Mouse (Mus musculus): Measurements from ENCODE around the gene Olfr1265. TPM values are rescaled to one million over a fixed set of nuclear protein-coding genes. Genes with fewer than 3 reads are reported as not detected.

Gene Olfr1265
- polyA plus RNA-seq (2016; fragmentation: Nextera tagmentation; extraction: Ambion mirVana) = not detected in 2 replicates

DNA sequence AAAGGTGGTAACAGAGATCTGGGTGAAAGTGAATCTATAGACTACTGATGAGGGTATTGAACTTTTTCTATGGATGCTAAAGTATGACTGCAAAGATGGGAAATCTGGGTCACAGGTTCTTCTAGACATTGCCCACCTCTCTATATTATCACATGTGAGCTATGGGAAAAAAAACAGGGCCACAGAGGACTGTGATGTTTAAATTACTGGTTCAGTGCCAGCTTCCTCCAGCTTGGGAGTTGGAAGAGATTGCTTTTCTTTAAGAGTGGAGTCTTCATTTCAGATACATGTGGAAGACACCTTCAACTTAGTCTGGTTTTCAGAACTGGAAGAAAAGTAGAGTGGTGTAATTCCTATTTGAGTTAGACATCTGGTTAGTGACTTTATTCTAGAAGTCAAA is at the start of gene Olfr1265:
Olfr1265 (plus strand) TSS at position 301 of the 400 bp plus-strand sequence.
- no peak for ATAC-seq (ENCODE audit: low FRiP score, low read depth)
- Histone ChIP-seq H3K9me3 (no peaks in the 10 kb centered on the region), H3K27me3 (no peaks in the 10 kb centered on the region), H3K4me3 (no peak within 1 kb of the TSS), H3K9ac (replicated peaks) (no peak within 1 kb of the TSS), H3K36me3 (no peaks in the 10 kb centered on the region), H3K4me1 (no peaks in the 10 kb centered on the region), H3K27ac (replicated peaks) (no peak within 1 kb of the TSS), H3K4me2 (replicated peaks) (no peak within 1 kb of the TSS)

DNA sequence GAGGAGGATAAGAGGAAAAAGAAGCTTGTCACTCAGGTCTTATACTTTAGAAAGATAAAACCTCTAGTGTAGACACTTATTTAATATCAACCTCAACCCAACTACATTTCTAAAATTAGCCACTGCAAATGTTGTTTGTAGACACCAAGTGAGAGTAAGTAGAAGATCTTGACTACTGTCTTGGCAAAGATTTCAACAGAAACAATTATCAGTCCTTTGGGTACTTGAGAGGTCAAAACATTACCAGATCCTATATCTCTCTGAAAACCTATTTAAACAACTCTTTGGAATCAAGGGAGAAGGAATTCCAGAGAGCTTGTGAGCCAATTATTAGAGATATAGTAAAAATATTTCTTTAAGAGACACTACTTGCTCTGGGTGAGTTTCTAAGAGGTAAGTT is 44.2 kb upstream of the Olfr1265 start, which contains the start of gene Olfr1261:
Olfr1261 (plus strand) TSS at position 301 of the 400 bp plus-strand sequence.
- Histone ChIP-seq H3K9me3 (no peaks in the 10 kb centered on the region), H3K36me3 (no peaks in the 10 kb centered on the region), H3K4me3 (no peak within 1 kb of the TSS), H3K4me1 (no peaks in the 10 kb centered on the region), H3K9ac (replicated peaks) (no peak within 1 kb of the TSS), H3K27me3 (no peaks in the 10 kb centered on the region), H3K4me2 (replicated peaks) (no peak within 1 kb of the TSS), H3K27ac (replicated peaks) (no peak within 1 kb of the TSS)
- no peak for ATAC-seq (ENCODE audit: low FRiP score, low read depth)

DNA sequence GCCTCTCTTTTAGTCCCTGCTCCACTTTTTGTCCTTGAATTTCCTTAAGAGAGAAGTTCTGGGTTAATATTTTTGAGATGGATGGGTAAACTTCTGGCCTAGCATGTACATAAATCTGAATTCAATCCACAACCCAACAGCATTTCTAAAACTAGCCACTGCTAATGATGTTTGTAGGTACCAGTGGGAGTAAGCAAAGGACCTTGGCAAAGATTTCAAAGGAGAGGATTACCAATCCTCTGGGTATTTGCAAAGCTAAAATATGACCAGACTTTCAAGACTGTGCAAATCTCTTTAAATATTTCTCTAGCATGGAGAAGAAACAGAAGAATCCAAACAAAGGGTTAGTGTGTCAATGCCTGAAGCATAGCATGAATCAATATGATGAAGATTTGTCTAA is 35.3 kb upstream of the Olfr1265 start, which contains the start of gene Olfr1262:
Olfr1262 (plus strand) TSS at position 301 of the 400 bp plus-strand sequence.
- no peak for ATAC-seq (ENCODE audit: low FRiP score, low read depth)
- no peak within 1 kb of the TSS for H3K4me3 ChIP-seq
- no peaks in the 10 kb centered on the region for H3K27me3 ChIP-seq
- H3K27ac ChIP-seq (replicated peaks) = no peak within 1 kb of the TSS
- H3K9me3 ChIP-seq = no peaks in the 10 kb centered on the region
- H3K9ac ChIP-seq (replicated peaks) = no peak within 1 kb of the TSS
- H3K4me2 ChIP-seq (replicated peaks) = no peak within 1 kb of the TSS
- no peaks in the 10 kb centered on the region for H3K36me3 ChIP-seq
- H3K4me1 ChIP-seq = no peaks in the 10 kb centered on the region

- no peaks in the 10 kb centered on the region for H3K36me3 ChIP-seq
Observed at GRCm38 (mm10) chr2:90011831-90012230, 23.3 kb upstream of the Olfr1265 start, which contains the start of gene Olfr1263. Gene Olfr1263 (plus strand): TSS chr2:90012131.

DNA sequence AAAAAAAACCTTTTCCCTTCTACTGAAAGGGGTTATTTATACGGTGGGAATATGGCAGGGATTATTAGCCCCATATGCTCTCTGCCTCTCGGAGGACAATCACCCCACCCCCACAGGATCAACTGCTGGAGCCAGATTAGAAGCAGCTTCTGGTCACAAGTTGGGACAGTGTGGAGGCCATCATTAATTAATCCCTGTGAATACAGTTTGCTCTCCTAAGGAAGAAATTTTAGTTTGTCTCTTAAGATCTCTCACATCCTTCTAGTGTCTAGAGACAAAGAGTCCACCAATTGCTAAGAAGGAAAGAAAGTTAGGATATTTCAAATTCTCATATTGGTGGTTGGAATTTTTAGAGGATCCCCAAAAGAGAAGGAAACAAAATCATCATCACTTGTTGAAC is 9.7 kb upstream of the Olfr1265 start, which contains the start of gene Olfr1264:
Olfr1264 (minus strand) TSS at position 101 of the 400 bp plus-strand sequence.
- Histone ChIP-seq H3K4me2 (replicated peaks) (no peak within 1 kb of the TSS), H3K9ac (replicated peaks) (no peak within 1 kb of the TSS), H3K4me3 (no peak within 1 kb of the TSS), H3K9me3 (no peaks in the 10 kb centered on the region), H3K36me3 (no peaks in the 10 kb centered on the region), H3K4me1 (no peaks in the 10 kb centered on the region), H3K27ac (replicated peaks) (no peak within 1 kb of the TSS), H3K27me3 (no peaks in the 10 kb centered on the region)
- 58% methylated on average over 2 of the region's 2 CpGs for WGBS
- ATAC-seq (ENCODE audit: low FRiP score, low read depth) = no peak

More at GRCm38 (mm10) chr2:90011831-90012230, 23.3 kb upstream of the Olfr1265 start, which contains the start of gene Olfr1263:
- no peak for ATAC-seq (ENCODE audit: low FRiP score, low read depth)
- Histone ChIP-seq H3K4me1 (no peaks in the 10 kb centered on the region), H3K4me2 (replicated peaks) (no peak within 1 kb of the TSS), H3K27me3 (no peaks in the 10 kb centered on the region), H3K9me3 (no peaks in the 10 kb centered on the region), H3K9ac (replicated peaks) (no peak within 1 kb of the TSS), H3K27ac (replicated peaks) (no peak within 1 kb of the TSS), H3K4me3 (no peak within 1 kb of the TSS)
- 86% methylated on average over 2 of the region's 2 CpGs for WGBS

DNA sequence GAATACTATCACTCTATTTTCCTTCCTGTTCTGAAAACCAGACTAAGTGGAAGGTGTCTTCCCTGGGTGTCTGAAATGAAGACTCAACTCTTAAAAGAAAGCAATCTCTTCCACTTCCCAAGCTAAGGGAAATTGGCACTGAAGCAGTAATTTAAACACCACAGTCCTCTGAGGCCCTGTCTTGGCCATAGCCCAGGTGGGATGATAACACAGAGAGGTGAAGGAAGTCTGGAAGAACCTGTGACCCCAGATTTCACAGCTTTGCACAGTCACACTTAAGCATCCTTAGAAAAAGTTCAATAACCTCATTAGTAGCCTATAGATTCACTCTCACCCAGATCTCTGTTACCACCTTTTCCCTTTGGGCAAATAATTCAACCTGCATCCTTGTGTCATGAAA is 28.4 kb downstream of the Olfr1265 start, which contains the start of gene Olfr140:
Olfr140 (minus strand) TSS at position 101 of the 400 bp plus-strand sequence.
- no peak within 1 kb of the TSS for H3K4me3 ChIP-seq
- no peaks in the 10 kb centered on the region for H3K9me3 ChIP-seq
- H3K9ac ChIP-seq (replicated peaks) = no peak within 1 kb of the TSS
- H3K36me3 ChIP-seq = no peaks in the 10 kb centered on the region
- H3K4me2 ChIP-seq (replicated peaks) = no peak within 1 kb of the TSS
- H3K27ac ChIP-seq (replicated peaks) = no peak within 1 kb of the TSS
- H3K27me3 ChIP-seq = no peaks in the 10 kb centered on the region
- H3K4me1 ChIP-seq = no peaks in the 10 kb centered on the region
- ATAC-seq (ENCODE audit: low FRiP score, low read depth) = no peak

GRCm38 (mm10) chr2:90070065-90070464 is 34.9 kb downstream of the Olfr1265 start:
- H3K9ac ChIP-seq (replicated peaks) = no peak overlapping the region
- no peak overlapping the region for H3K27ac ChIP-seq (replicated peaks)
- no peak overlapping the region for H3K4me3 ChIP-seq
- no peak overlapping the region for H3K4me2 ChIP-seq (replicated peaks)
- no peaks in the 10 kb centered on the region for H3K36me3 ChIP-seq
- H3K27me3 ChIP-seq = no peaks in the 10 kb centered on the region
- no peaks in the 10 kb centered on the region for H3K4me1 ChIP-seq
- no peak for ATAC-seq (ENCODE audit: low FRiP score, low read depth)
- 86% methylated on average over 2 of the region's 2 CpGs for WGBS
- no peaks in the 10 kb centered on the region for H3K9me3 ChIP-seq

Other genes starting within 250 kb of the Olfr1265 start
- gene Olfr1254, start 241.7 kb upstream of the Olfr1265 start, polyA plus RNA-seq (2016; fragmentation: Nextera tagmentation; extraction: Ambion mirVana) = not detected in 2 replicates
- gene Olfr1255, start 223.3 kb upstream of the Olfr1265 start, polyA plus RNA-seq (2016; fragmentation: Nextera tagmentation; extraction: Ambion mirVana) = not detected in 2 replicates
- not detected in 2 replicates for gene Olfr1256, start 193.8 kb upstream of the Olfr1265 start, polyA plus RNA-seq (2016; fragmentation: Nextera tagmentation; extraction: Ambion mirVana)
- not detected in 2 replicates for gene Olfr48, start 187.1 kb upstream of the Olfr1265 start, polyA plus RNA-seq (2016; fragmentation: Nextera tagmentation; extraction: Ambion mirVana)
- gene Olfr1257, start 156.9 kb upstream of the Olfr1265 start, polyA plus RNA-seq (2016; fragmentation: Nextera tagmentation; extraction: Ambion mirVana) = not detected in 2 replicates
- gene Olfr1258, start 108.0 kb upstream of the Olfr1265 start, polyA plus RNA-seq (2016; fragmentation: Nextera tagmentation; extraction: Ambion mirVana) = not detected in 2 replicates
- not detected in 2 replicates for gene Olfr1259, start 86.7 kb upstream of the Olfr1265 start, polyA plus RNA-seq (2016; fragmentation: Nextera tagmentation; extraction: Ambion mirVana)
- not detected in 2 replicates for gene Olfr1260, start 61.0 kb upstream of the Olfr1265 start, polyA plus RNA-seq (2016; fragmentation: Nextera tagmentation; extraction: Ambion mirVana)
- gene Olfr1261, start 44.1 kb upstream of the Olfr1265 start, polyA plus RNA-seq (2016; fragmentation: Nextera tagmentation; extraction: Ambion mirVana) = not detected in 2 replicates
- not detected in 2 replicates for gene Olfr1262, start 35.2 kb upstream of the Olfr1265 start, polyA plus RNA-seq (2016; fragmentation: Nextera tagmentation; extraction: Ambion mirVana)
- gene Olfr1263, start 23.2 kb upstream of the Olfr1265 start, polyA plus RNA-seq (2016; fragmentation: Nextera tagmentation; extraction: Ambion mirVana) = not detected in 2 replicates
- gene Olfr1264, start 9.8 kb upstream of the Olfr1265 start, polyA plus RNA-seq (2016; fragmentation: Nextera tagmentation; extraction: Ambion mirVana) = not detected in 2 replicates
- not detected in 2 replicates for gene Olfr140, start 28.3 kb downstream of the Olfr1265 start, polyA plus RNA-seq (2016; fragmentation: Nextera tagmentation; extraction: Ambion mirVana)
- gene Olfr1269, start 86.1 kb downstream of the Olfr1265 start, polyA plus RNA-seq (2016; fragmentation: Nextera tagmentation; extraction: Ambion mirVana) = not detected in 2 replicates
- not detected in 2 replicates for gene Olfr32, start 107.0 kb downstream of the Olfr1265 start, polyA plus RNA-seq (2016; fragmentation: Nextera tagmentation; extraction: Ambion mirVana)
- gene Olfr1270, start 117.8 kb downstream of the Olfr1265 start, polyA plus RNA-seq (2016; fragmentation: Nextera tagmentation; extraction: Ambion mirVana) = not detected in 2 replicates
- gene Olfr1506, start 189.2 kb downstream of the Olfr1265 start, polyA plus RNA-seq (2016; fragmentation: Nextera tagmentation; extraction: Ambion mirVana) = not detected in 2 replicates
- not detected in 2 replicates for gene Olfr142, start 222.3 kb downstream of the Olfr1265 start, polyA plus RNA-seq (2016; fragmentation: Nextera tagmentation; extraction: Ambion mirVana)
- not detected in 2 replicates for gene Olfr1271, start 235.7 kb downstream of the Olfr1265 start, polyA plus RNA-seq (2016; fragmentation: Nextera tagmentation; extraction: Ambion mirVana)

Data from midbrain, embryonic 12.5 days (tissue).